Mouse (Mus musculus): ENCODE measurements around the gene Cops9. TPM values are rescaled to one million over a fixed set of nuclear protein-coding genes. Genes with fewer than 3 reads are reported as not detected.

Cops9 gene
- polyA plus RNA-seq, 1 experiment: 507 TPM

GRCm38 (mm10) chr1:92680668-92681603 lies 39.2 kb upstream of the Cops9 start:
- Histone ChIP-seq H3K4me3 (no peak overlapping the region), H3K79me2 (ENCODE audit: control insufficient read depth, insufficient read depth) (no peaks in the 10 kb centered on the region), H3K36me3 (ENCODE audit: control insufficient read depth, insufficient read depth) (no peaks in the 10 kb centered on the region), H3ac (ENCODE audit: control insufficient read depth, insufficient read length) (no peak overlapping the region), H3K4me2 (ENCODE audit: low read depth) (peak overlapping the region; percentile 26), H3K27me3 (ENCODE audit: control insufficient read depth, insufficient read depth, insufficient read length) (no peaks in the 10 kb centered on the region)
- TF ChIP-seq TCF3 (IDR thresholded peaks at IDR 0.05; ENCODE audit: insufficient read length, low read depth) (no peak), MYOG (IDR thresholded peaks at IDR 0.05; ENCODE audit: control insufficient read depth in 1 of 3, insufficient read depth in 1 of 3, insufficient read length in 2 of 3, low read depth in 2 of 3) (peak in 1 of 3 experiments; percentile 82), SRF (IDR thresholded peaks at IDR 0.05; ENCODE audit: control insufficient read depth, insufficient read length, low read depth) (no peak), USF1 (IDR thresholded peaks at IDR 0.05; ENCODE audit: low read depth) (no peak), CEBPB (IDR thresholded peaks at IDR 0.05; ENCODE audit: insufficient read depth, poor library complexity, severe bottlenecking) (no peak), E2F4 (IDR thresholded peaks at IDR 0.05; ENCODE audit: insufficient read depth) (no peak), MYOD1 (IDR thresholded peaks at IDR 0.05; ENCODE audit: control insufficient read depth in 1 of 3, insufficient read length in 2 of 3, low read depth in 2 of 3) (peak in 1 of 3 experiments; percentile 73), REST (IDR thresholded peaks at IDR 0.05; ENCODE audit: insufficient read depth, insufficient read length) (no peak), POLR2A (IDR thresholded peaks at IDR 0.05; ENCODE audit: insufficient read length, low read depth) (no peak), MAX (IDR thresholded peaks at IDR 0.05; ENCODE audit: low read depth) (no peak), TCF12 (IDR thresholded peaks at IDR 0.05; ENCODE audit: insufficient read depth, poor library complexity, severe bottlenecking) (no peak), POLR2AphosphoS2 (IDR thresholded peaks at IDR 0.05; ENCODE audit: insufficient read length, low read depth) (no peak)

GRCm38 (mm10) chr1:92678757-92679156 lies 37.0 kb upstream of the Cops9 start:
- no peak overlapping the region for H3ac ChIP-seq (ENCODE audit: control insufficient read depth, insufficient read length)
- H3K79me2 ChIP-seq (ENCODE audit: control insufficient read depth, insufficient read depth): no peaks in the 10 kb centered on the region
- H3K36me3 ChIP-seq (ENCODE audit: control insufficient read depth, insufficient read depth): no peaks in the 10 kb centered on the region
- no peak for TF ChIP-seq CEBPB (IDR thresholded peaks at IDR 0.05; ENCODE audit: insufficient read depth, poor library complexity, severe bottlenecking)
- no peak for TF ChIP-seq POLR2A (IDR thresholded peaks at IDR 0.05; ENCODE audit: insufficient read length, low read depth)
- no peak for TF ChIP-seq USF1 (IDR thresholded peaks at IDR 0.05; ENCODE audit: low read depth)
- no peak for TF ChIP-seq MYOG (IDR thresholded peaks at IDR 0.05; ENCODE audit: control insufficient read depth in 1 of 3, insufficient read depth in 1 of 3, insufficient read length in 2 of 3, low read depth in 2 of 3)
- TF ChIP-seq TCF12 (IDR thresholded peaks at IDR 0.05; ENCODE audit: insufficient read depth, poor library complexity, severe bottlenecking): no peak
- TF ChIP-seq E2F4 (IDR thresholded peaks at IDR 0.05; ENCODE audit: insufficient read depth): no peak
- no peak for TF ChIP-seq SRF (IDR thresholded peaks at IDR 0.05; ENCODE audit: control insufficient read depth, insufficient read length, low read depth)
- no peak for TF ChIP-seq TCF3 (IDR thresholded peaks at IDR 0.05; ENCODE audit: insufficient read length, low read depth)
- TF ChIP-seq POLR2AphosphoS2 (IDR thresholded peaks at IDR 0.05; ENCODE audit: insufficient read length, low read depth): no peak
- no peak for TF ChIP-seq MYOD1 (IDR thresholded peaks at IDR 0.05; ENCODE audit: control insufficient read depth in 1 of 3, insufficient read length in 2 of 3, low read depth in 2 of 3)
- no peak for TF ChIP-seq MAX (IDR thresholded peaks at IDR 0.05; ENCODE audit: low read depth)
- no peak for TF ChIP-seq REST (IDR thresholded peaks at IDR 0.05; ENCODE audit: insufficient read depth, insufficient read length)
- no peak overlapping the region for H3K4me2 ChIP-seq (ENCODE audit: low read depth)
- H3K4me3 ChIP-seq: no peak overlapping the region
- no peaks in the 10 kb centered on the region for H3K27me3 ChIP-seq (ENCODE audit: control insufficient read depth, insufficient read depth, insufficient read length)

- Histone ChIP-seq H3K4me2 (ENCODE audit: low read depth) (peak overlapping the region; percentile 65), H3K36me3 (ENCODE audit: control insufficient read depth, insufficient read depth) (no peaks in the 10 kb centered on the region), H3K79me2 (ENCODE audit: control insufficient read depth, insufficient read depth) (no peaks in the 10 kb centered on the region), H3ac (ENCODE audit: control insufficient read depth, insufficient read length) (no peak overlapping the region), H3K4me3 (no peak overlapping the region), H3K27me3 (ENCODE audit: control insufficient read depth, insufficient read depth, insufficient read length) (no peaks in the 10 kb centered on the region)
- peak; percentile 49 for TF ChIP-seq USF1 (IDR thresholded peaks at IDR 0.05; ENCODE audit: low read depth)
- TF ChIP-seq MYOD1 (IDR thresholded peaks at IDR 0.05; ENCODE audit: control insufficient read depth in 1 of 3, insufficient read length in 2 of 3, low read depth in 2 of 3): no peak
Observed at GRCm38 (mm10) chr1:92676676-92676975, 34.8 kb upstream of the Cops9 start.

GRCm38 (mm10) chr1:92675932-92676675 lies 34.3 kb upstream of the Cops9 start:
- Histone ChIP-seq H3ac (ENCODE audit: control insufficient read depth, insufficient read length) (no peak overlapping the region), H3K27me3 (ENCODE audit: control insufficient read depth, insufficient read depth, insufficient read length) (no peaks in the 10 kb centered on the region), H3K36me3 (ENCODE audit: control insufficient read depth, insufficient read depth) (no peaks in the 10 kb centered on the region), H3K4me2 (ENCODE audit: low read depth) (peak overlapping the region; percentile 20), H3K79me2 (ENCODE audit: control insufficient read depth, insufficient read depth) (no peaks in the 10 kb centered on the region), H3K4me3 (no peak overlapping the region)
- TF ChIP-seq POLR2AphosphoS2 (IDR thresholded peaks at IDR 0.05; ENCODE audit: insufficient read length, low read depth): no peak
- TF ChIP-seq MYOG (IDR thresholded peaks at IDR 0.05; ENCODE audit: control insufficient read depth in 1 of 3, insufficient read depth in 1 of 3, insufficient read length in 2 of 3, low read depth in 2 of 3): peak in 2 of 3 experiments; percentile 53 to 89
- TF ChIP-seq MAX (IDR thresholded peaks at IDR 0.05; ENCODE audit: low read depth): no peak
- TF ChIP-seq POLR2A (IDR thresholded peaks at IDR 0.05; ENCODE audit: insufficient read length, low read depth): no peak
- TF ChIP-seq MYOD1 (IDR thresholded peaks at IDR 0.05; ENCODE audit: control insufficient read depth in 1 of 3, insufficient read length in 2 of 3, low read depth in 2 of 3): peak in 2 of 3 experiments; percentile 54 to 75
- TF ChIP-seq TCF3 (IDR thresholded peaks at IDR 0.05; ENCODE audit: insufficient read length, low read depth): peak; percentile 81
- peak; percentile 40 for TF ChIP-seq TCF12 (IDR thresholded peaks at IDR 0.05; ENCODE audit: insufficient read depth, poor library complexity, severe bottlenecking)

All from myocyte (in vitro differentiated cells).